Mouse (Mus musculus): ENCODE measurements around the gene Bbx.

Bbx gene

DNA sequence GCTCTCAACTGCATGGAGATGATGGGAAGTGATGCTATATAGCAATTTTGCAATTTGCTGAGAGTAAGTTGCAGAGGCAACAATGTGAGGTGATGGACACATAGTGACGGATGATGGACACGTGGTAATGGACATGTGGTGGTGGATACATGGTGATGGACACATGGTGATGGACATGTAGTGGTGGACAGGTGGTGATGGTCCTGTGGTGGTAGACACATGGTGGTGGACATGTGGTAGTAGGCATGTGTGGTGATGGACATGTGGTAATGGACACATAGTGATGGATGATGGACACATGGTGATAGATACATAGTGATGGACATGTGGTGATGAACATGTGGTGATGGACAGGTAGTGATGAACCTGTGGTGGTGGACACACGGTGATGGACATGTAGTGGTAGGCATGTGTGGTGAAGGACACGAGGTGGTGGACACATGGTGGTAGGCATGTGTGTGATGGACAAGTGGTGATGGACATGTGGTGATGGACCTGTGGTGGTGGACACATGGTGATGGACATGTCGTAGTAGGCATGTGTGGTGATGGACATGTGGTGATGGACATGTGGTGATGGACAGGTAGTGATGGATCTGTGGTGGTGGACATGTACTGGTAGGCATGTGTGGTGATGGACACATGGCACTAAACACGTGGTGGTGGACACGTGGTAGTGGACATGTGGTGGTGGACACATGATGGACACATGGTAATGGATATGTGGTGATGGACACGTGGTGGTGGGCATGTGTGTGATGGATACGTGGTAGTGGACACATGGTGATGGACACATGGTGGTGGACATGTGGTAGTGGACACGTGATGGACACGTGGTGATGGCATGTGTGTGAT lies 271.5 kb downstream of the Bbx start:
- no peak for DNase-seq (ENCODE audit: low read depth)

DNA sequence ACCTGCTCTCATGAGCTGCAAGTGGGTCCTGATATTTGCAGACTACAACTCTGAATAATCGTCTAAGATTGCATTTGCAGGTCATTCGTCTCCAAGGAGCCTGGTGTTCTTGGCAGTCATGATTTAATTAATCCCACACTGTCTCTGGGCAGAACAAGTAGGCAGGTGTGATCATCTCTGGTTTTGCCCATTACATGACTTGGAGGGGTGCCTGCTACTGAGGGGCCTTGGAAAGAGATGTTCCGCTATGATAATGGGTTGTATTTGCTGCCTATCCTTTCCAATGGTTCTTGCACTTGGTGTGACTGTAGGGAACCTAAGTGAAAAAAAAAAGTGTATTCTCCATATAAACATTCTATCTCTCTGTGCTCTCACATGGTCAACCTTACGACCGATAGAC lies 273.6 kb downstream of the Bbx start:
- no peak for DNase-seq (ENCODE audit: low read depth)

DNA sequence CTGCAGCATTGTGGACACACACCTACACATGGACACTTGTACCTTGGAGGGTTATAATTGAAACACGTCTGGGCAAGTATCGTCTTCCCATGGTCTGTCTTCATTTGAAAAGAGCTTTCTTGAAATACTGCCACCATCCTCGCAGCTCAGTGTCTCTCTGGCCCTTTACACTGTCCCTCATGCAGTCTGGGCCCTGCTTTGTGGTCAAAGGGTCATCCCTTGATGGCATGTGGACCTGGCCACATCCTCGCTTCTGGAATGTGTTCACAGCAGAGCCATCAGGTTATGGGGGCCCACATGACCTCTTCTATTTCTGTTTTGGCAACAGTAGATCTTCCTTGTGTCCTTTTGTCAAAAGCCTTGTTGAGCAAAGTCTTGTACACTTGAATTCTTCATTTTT lies 282.6 kb downstream of the Bbx start:
- DNase-seq (ENCODE audit: low read depth), result no peak

DNA sequence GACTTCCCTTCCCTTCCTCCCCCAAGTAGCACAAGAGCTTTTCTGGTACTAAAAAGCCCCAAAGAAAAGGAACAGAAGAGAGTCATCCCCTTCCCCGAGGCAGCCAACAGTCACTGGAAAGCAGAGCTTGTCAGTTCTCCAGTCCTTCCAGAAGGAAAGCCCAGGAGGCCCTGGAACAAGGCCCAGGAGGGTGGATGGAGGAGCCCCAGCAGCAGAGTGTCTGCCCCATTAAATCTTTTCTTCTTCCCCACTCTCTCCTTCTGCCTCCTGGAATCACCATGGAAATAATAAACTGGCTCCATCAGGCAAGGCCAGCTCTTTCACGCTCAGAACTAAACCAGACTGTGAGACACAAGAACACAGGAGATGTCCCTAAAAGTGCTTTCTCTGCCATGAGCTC lies 284.3 kb downstream of the Bbx start:
- no peak for DNase-seq (ENCODE audit: low read depth)

All from 416B (cell line).